Mouse (Mus musculus) embryonic facial prominence, embryonic 14.5 days (tissue): ENCODE results near the gene Fancm. TPM values are rescaled to one million over a fixed set of nuclear protein-coding genes. Genes with fewer than 3 reads are reported as not detected.

Experiments
- ATAC-seq: fragments of 200-750 bp; cut with Nextera tagmentation; 2 replicates; pipeline ENCODE4 v1.8.0; 2017; ENCODE audit warnings: low read depth, moderate number of reproducible peaks, moderate TSS enrichment
- DNase-seq: peaks from one replicate; pipeline ENCODE4 v3.0.0-alpha.2; 2015; ENCODE audit warnings: low spot score
- H3K27ac ChIP-seq: fragments of 300-500 bp; sonication (generic); replicated peaks from 2 replicates; pipeline ENCODE4 v1.5.1; 2014; ENCODE audit warnings: low read depth, mild to moderate bottlenecking, low read length, moderate library complexity
- H3K27me3 ChIP-seq: fragments of 300-500 bp; sonication (generic); replicated peaks from 2 replicates; pipeline ENCODE4 v1.6.1; 2014; ENCODE audit warnings: low read length; ENCODE audit not compliant: control insufficient read depth, insufficient read depth
- H3K36me3 ChIP-seq: fragments of 300-500 bp; sonication (generic); 2 replicates; pipeline ENCODE4 v1.6.1; 2014; ENCODE audit warnings: low read length, mixed read lengths; ENCODE audit not compliant: control insufficient read depth, insufficient read depth
- H3K4me1 ChIP-seq: fragments of 300-500 bp; sonication (generic); 2 replicates; pipeline ENCODE4 v1.6.1; 2014; ENCODE audit warnings: antibody characterized with exemption, low read length; ENCODE audit not compliant: control insufficient read depth, insufficient read depth
- H3K4me2 ChIP-seq: fragments of 300-500 bp; sonication (generic); 2 replicates; pipeline ENCODE4 v1.6.1; 2014; ENCODE audit warnings: low read depth, mild to moderate bottlenecking, low read length, moderate library complexity, mixed read lengths
- H3K4me3 ChIP-seq: fragments of 300-500 bp; sonication (generic); 2 replicates; pipeline ENCODE4 v1.5.1; 2014; ENCODE audit warnings: low read depth, mild to moderate bottlenecking, low read length
- H3K9ac ChIP-seq: fragments of 300-500 bp; sonication (generic); 2 replicates; pipeline ENCODE4 v1.6.1; 2014; ENCODE audit warnings: low read depth, mild to moderate bottlenecking, low read length, moderate library complexity, mixed read lengths
- H3K9me3 ChIP-seq: fragments of 300-500 bp; sonication (generic); 2 replicates; pipeline ENCODE4 v1.6.1; 2016; ENCODE audit warnings: low read length; ENCODE audit not compliant: control insufficient read depth
- WGBS: fragments of 180-500 bp; shearing (Covaris S2); extraction: QIAGEN DNeasy Blood & Tissue Kit; methylation state at CpG from one replicate; pipeline ENCODE4 v1.1.7; 2014; 5-methylcytosine and 5-hydroxymethylcytosine counted together
- polyA plus RNA-seq: library from polyadenylated mRNA; unstranded; fragments of >200 nt; fragmentation: Nextera tagmentation; extraction: Ambion mirVana; gene quantifications from 2 replicates; pipeline ENCODE4 v1.2.1, GENCODE M21; 2014

Gene Fancm
- 7.4 and 10.0 TPM in 2 replicates for polyA plus RNA-seq

DNA sequence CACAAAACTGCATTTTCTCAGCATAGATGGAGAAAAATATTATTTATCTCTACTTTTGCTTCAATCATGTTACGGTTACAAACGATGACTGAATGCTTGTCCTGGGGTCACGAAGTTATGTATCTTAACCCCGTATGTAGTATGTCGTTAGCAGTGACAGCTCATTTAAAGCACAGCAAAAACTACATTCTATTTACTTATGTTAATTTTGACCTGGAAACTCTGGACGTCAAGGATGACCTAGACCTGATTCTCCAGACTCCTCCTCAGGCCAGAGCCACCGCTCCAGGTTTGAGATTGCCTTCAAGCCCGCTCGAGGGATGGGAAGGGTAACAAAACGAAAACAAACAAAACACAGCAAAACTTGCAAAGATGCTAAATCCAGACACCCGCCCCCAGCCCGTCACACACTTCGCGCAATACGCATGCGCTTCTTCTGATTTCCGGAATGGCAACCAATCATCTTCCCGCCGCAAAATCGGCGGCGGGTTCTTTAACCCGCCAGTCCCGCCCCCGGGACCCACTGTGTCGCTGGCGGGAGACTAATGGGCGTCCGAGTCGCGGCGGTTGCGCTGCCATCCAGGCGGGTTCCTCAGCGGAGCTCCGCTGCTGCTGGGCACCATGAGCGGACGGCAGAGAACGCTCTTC, at the start of gene Fancm:
Gene Fancm (plus strand): TSS at position 519 of the 648 bp plus-strand sequence.
- Histone ChIP-seq H3K9ac (peak within 1 kb of the TSS; percentile 93), H3K4me3 (peak within 1 kb of the TSS; percentile 93), H3K27me3 (no peaks in the 10 kb centered on the region), H3K9me3 (no peaks in the 10 kb centered on the region), H3K4me2 (peak within 1 kb of the TSS; percentile 87), H3K36me3 (peaks cover 2% of the 10 kb centered on the region; the same call in 1 of the 2 replicates), H3K27ac (peak within 1 kb of the TSS; percentile 94), H3K4me1 (peaks cover 18% of the 10 kb centered on the region)
- DNase-seq (peak; percentile 96), ATAC-seq (peak; percentile 56)
- WGBS = 1% methylated on average over 36 of the region's 39 CpGs

DNA sequence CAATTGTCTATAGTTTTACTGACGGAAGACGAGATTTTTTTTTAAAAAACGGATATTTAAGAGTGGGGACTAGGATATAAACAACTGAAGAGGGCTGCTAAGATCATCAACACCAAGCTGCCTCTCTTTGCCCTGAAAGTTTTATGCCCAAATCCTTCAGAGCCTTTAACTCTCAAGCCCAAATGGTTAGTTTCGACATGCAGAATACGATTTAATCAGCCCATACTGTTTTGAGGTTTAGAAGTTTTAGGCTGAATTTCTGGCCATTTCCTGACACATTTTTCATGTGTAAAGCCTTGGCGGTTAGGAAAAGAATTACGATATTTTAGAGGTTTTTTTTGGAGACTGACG, 39.6 kb upstream of the Fancm start:
- no peaks in the 10 kb centered on the region for H3K9me3 ChIP-seq
- peak overlapping the region; percentile 96 for H3K4me3 ChIP-seq
- ATAC-seq = no peak
- H3K9ac ChIP-seq = peak overlapping the region; percentile 95
- 48% methylated on average over 8 of the region's 8 CpGs for WGBS
- H3K4me2 ChIP-seq = peak overlapping the region; percentile 55
- no peaks in the 10 kb centered on the region for H3K36me3 ChIP-seq
- no peak for DNase-seq
- H3K27ac ChIP-seq = no peak overlapping the region; the same call in 1 of the 2 replicates
- peaks cover 18% of the 10 kb centered on the region for H3K4me1 ChIP-seq
- no peaks in the 10 kb centered on the region for H3K27me3 ChIP-seq

DNA sequence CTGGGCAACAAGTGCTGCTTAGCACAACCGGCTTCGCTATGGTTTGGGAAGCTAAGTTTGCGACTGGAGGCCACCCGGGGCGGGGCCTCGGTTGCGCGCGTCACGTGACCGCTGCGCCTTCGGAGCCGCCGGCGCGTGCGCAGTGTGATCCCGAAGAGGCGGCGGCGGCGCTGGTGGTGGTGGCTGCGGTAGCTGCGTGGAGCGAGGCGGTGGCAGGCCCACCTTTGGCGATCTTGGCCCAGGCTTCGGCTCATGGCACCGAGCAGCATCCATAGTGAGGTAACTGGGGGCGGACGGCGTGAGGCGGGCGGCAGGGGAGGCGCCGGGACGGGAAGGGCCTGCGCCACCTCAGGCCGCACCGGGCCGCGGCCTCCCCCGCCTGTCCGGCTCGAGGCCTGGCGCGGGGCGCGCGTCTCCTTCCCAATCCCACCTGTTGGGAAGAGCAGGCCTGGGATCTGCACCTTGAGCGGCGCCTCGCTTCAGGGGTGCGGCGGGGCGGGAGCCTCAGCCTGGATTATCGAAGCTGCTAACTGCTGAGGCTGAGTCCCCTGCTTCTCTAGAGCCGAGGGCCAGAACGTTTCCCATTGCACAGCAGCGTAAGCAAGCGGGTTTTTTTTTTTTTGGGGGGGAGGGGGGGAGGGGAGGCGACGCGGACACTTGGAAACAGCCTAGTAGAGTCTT, 39.1 kb upstream of the Fancm start, which contains the start of gene Prpf39:
Gene Prpf39 (plus strand): TSS at position 144 of the 681 bp plus-strand sequence.
- peak; percentile 96 for ATAC-seq

DNA sequence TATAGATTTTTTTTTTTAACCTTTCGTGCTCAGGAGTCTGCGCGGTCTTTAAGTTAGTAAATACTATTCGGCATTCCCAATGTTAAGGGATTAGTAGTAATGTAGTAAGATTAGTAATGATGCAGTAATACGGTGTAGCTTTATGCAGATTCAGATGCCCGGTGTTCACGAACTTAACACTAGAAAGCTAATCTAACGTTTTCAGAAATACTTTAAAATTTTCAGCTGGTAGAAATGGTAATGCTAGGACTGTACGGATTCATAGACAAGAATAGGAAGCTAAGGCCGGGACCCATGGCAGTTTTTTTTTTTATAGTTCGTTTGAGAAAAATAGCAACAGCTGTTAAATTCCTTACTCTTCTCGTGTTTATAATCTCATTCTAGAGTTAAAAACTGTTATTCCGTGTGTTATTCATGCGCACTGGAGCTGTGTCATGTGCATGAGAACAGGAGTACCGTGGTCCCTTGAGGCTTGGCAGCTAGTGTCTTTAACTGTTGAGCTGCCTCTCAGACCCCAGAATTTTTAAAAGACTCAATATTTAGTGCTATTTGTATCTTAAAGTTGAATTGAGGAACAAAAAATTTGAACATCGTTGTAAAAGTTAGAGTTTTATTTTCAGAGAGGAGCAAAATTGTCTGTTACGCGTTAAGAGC, 38.4 kb upstream of the Fancm start:
- H3K4me1 ChIP-seq = peaks cover 18% of the 10 kb centered on the region
- H3K4me3 ChIP-seq = peak overlapping the region; percentile 96
- ATAC-seq = no peak
- peak overlapping the region; percentile 95 for H3K9ac ChIP-seq
- 15% methylated on average over 18 of the region's 18 CpGs for WGBS
- H3K27ac ChIP-seq = no peak overlapping the region
- no peaks in the 10 kb centered on the region for H3K27me3 ChIP-seq
- H3K9me3 ChIP-seq = no peaks in the 10 kb centered on the region
- H3K4me2 ChIP-seq = peak overlapping the region; percentile 55
- DNase-seq = peak; percentile 51
- H3K36me3 ChIP-seq = peaks cover 3% of the 10 kb centered on the region; the same call in 1 of the 2 replicates

More for the DNA sequence above, 39.1 kb upstream of the Fancm start, which contains the start of gene Prpf39:
- peaks cover 18% of the 10 kb centered on the region for H3K4me1 ChIP-seq
- peak within 1 kb of the TSS; percentile 55 for H3K4me2 ChIP-seq
- DNase-seq = peak; percentile 94
- peak within 1 kb of the TSS; percentile 91 for H3K27ac ChIP-seq
- no peaks in the 10 kb centered on the region for H3K27me3 ChIP-seq
- no peaks in the 10 kb centered on the region for H3K36me3 ChIP-seq
- H3K9ac ChIP-seq = peak within 1 kb of the TSS; percentile 95
- WGBS = under 1% methylated on average over 41 of the region's 65 CpGs
- no peaks in the 10 kb centered on the region for H3K9me3 ChIP-seq
- peak within 1 kb of the TSS; percentile 96 for H3K4me3 ChIP-seq

DNA sequence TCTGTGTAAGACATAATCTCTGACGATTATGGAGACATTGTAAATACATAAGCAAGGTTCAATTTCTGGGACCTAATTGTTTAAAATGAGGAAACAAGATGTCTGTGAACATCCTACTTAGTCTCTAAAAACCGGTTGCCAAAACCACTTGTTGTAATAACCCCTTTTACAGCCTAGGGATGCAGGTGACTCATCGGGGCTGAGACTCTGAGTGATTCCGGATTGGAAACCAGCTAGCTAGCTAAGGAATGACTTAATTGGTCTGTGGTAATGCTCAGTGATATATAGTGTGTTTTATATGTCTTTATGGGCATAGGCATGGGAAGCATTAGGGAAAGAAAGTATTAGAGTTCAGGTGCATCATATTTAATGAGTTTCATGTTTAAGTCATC, 37.9 kb upstream of the Fancm start:
- Histone ChIP-seq H3K4me1 (peaks cover 18% of the 10 kb centered on the region), H3K9ac (peak overlapping the region; percentile 95), H3K27ac (no peak overlapping the region), H3K36me3 (peaks cover 8% of the 10 kb centered on the region; the same call in 1 of the 2 replicates), H3K27me3 (no peaks in the 10 kb centered on the region), H3K4me3 (peak overlapping the region; percentile 96), H3K4me2 (peak overlapping the region; percentile 55), H3K9me3 (no peaks in the 10 kb centered on the region)
- WGBS = 25% methylated on average over 4 of the region's 4 CpGs
- ATAC-seq (no peak), DNase-seq (peak; percentile 48)

DNA sequence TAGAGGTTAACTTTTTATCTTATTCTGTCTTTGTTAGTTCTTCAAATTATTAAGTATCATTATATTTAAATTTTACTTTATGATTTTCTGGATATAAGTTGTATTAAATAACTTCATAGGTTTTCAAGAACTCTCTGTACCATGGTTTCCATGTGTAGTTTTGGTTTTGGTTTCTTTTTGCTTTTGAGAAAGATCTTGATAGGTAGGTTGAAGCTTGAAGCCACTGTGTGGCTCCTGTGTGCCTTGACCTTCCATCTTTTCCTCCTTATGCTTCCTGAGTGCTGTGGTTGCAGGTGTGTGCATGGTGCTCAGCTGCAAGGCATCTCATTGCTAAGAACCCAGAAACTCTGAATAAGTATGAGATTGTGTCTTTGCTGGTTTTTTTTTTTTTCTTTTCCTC, 26.6 kb upstream of the Fancm start:
- peaks cover 56% of the 10 kb centered on the region for H3K36me3 ChIP-seq
- no peak overlapping the region for H3K4me2 ChIP-seq
- DNase-seq (no peak), ATAC-seq (no peak)
- no peak overlapping the region for H3K4me3 ChIP-seq
- no peak overlapping the region for H3K27ac ChIP-seq
- H3K9ac ChIP-seq = no peak overlapping the region
- H3K4me1 ChIP-seq = no peaks in the 10 kb centered on the region
- H3K27me3 ChIP-seq = no peaks in the 10 kb centered on the region
- H3K9me3 ChIP-seq = no peaks in the 10 kb centered on the region

DNA sequence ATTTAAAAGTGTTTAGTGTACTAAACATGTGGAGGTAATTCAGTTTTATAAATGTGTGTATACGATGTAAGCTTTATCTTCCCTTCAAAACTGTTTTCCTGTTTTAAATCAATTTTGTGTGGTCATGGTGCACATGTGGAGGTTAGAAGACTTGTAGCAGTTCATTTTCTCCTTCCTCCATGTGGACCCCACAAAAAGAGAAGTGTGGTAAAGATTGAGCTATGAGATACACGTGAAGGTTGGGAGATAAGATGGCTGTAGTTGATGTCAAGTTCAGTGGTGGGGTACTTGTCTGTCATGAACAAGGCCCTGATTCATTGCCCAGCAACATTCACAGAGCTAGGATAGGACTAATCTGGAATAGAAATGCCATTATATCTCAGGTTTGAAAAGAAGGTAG, 17.2 kb upstream of the Fancm start:
- no peak for ATAC-seq
- H3K27me3 ChIP-seq = no peaks in the 10 kb centered on the region
- H3K4me1 ChIP-seq = no peaks in the 10 kb centered on the region
- H3K4me2 ChIP-seq = no peak overlapping the region
- WGBS = 72% methylated on average over 2 of the region's 2 CpGs
- H3K36me3 ChIP-seq = peaks cover 75% of the 10 kb centered on the region
- H3K9me3 ChIP-seq = no peaks in the 10 kb centered on the region
- no peak overlapping the region for H3K9ac ChIP-seq
- no peak overlapping the region for H3K27ac ChIP-seq
- DNase-seq = no peak
- H3K4me3 ChIP-seq = no peak overlapping the region

DNA sequence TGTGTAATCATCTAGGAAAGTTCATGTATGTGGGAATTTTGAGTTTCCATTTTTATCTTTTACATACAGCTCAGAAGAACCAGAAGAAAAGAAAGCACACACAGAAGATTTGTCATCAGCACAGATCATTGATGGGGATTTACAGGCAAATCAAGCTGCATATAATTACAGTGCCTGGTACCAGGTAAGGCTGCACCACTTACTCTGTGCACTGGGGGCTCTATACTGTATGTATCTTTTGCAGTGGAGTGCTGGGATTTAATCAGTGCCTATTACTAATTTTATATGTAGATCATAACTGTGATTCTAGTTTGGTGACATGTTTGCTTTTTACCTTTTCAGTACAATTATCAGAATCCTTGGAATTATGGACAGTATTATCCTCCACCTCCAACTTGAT, 14.3 kb upstream of the Fancm start:
- H3K4me2 ChIP-seq = no peak overlapping the region
- no peak overlapping the region for H3K27ac ChIP-seq
- H3K36me3 ChIP-seq = peaks cover 72% of the 10 kb centered on the region
- H3K9ac ChIP-seq = no peak overlapping the region
- H3K4me3 ChIP-seq = no peak overlapping the region
- no peaks in the 10 kb centered on the region for H3K9me3 ChIP-seq
- no peak for DNase-seq
- H3K4me1 ChIP-seq = no peaks in the 10 kb centered on the region
- no peaks in the 10 kb centered on the region for H3K27me3 ChIP-seq
- ATAC-seq = no peak
